Mouse (Mus musculus) lung, adult 2 months (tissue): ENCODE data around the gene Csrp2.

Experiments used
- CTCF ChIP-seq: fragments of 200-500 bp; IDR thresholded peaks from 2 replicates; pipeline ENCODE4 v1.5.1; 2011; ENCODE audit warnings: mild to moderate bottlenecking, low read length, control low read depth; ENCODE audit not compliant: insufficient read depth
- POLR2A ChIP-seq: fragments of 200-500 bp; IDR thresholded peaks from 2 replicates; pipeline ENCODE4 v1.6.1; 2011; ENCODE audit warnings: low read depth, mild to moderate bottlenecking, control low read depth, low read length, borderline replicate concordance; ENCODE audit errors: extremely low read depth

GRCm38 (mm10) chr10:110986682-110987081, 67.1 kb downstream of the Csrp2 start:
- TF ChIP-seq POLR2A (no peak), CTCF (no peak)
